Mouse (Mus musculus): Measurements from ENCODE around the gene Tmem110.

DNA sequence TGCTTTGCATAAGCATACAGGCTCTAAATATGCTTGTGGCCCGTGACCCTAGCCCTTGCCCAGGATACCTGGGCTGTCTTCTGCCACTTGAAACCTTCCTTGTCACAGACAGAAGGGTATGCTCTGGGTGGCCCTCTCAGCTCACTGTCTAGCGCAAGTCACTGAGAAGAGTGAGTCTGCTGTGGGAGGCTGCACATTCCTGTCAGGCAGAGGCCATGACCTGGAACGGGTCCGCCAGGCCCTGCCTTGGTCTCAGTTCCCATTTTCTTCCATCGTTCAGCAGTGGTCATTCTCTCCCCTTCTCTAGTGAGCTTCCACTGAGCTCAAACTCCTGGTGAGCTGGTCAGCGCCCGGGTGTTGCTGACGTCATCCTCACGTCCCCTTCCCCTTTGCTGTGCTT is 50.6 kb downstream of the Tmem110 start:
- TF ChIP-seq CTCF (IDR thresholded peaks at IDR 0.05; ENCODE audit: borderline replicate concordance, insufficient read depth, low read length) (no peak), POLR2A (IDR thresholded peaks at IDR 0.05; ENCODE audit: low read depth, low read length) (no peak)
